Comparison of ENCODE assay signal across 15 mouse cellular contexts in genomic region chr3:89551880-89552279, GRCm38 (mm10). TPM values are rescaled to one million over a fixed set of nuclear protein-coding genes. Genes with fewer than 3 reads are reported as not detected.
DNase-seq lines count a peak whose midpoint lies in the region; ATAC-seq and TF ChIP-seq lines count a peak whose summit lies in the region.
"Had no signal": no experiment of that assay in that cellular context is flagged by ENCODE, and none has a peak within 500 bp of the region (broad histone marks: within the 10 kb centered on the region; RNA-seq: fewer than 3 reads in every experiment).

No protein-coding gene starts in this region.

- WGBS in forebrain, embryonic 15.5 days = 63% methylated on average over 2 of the region's 2 CpGs
- 91% methylated on average over 2 of the region's 2 CpGs for WGBS in forebrain, embryonic 10.5 days
- 83% methylated on average over 2 of the region's 2 CpGs for WGBS in midbrain, postnatal 0 days
- 91% methylated on average over 2 of the region's 2 CpGs for WGBS in midbrain, embryonic 11.5 days

- peak overlapping the region; percentile 53 for H3K27ac ChIP-seq in forebrain, embryonic 15.5 days (replicated peaks)
- H3K27ac ChIP-seq in forebrain, embryonic 10.5 days = no peak overlapping the region
- no peak overlapping the region for H3K27ac ChIP-seq in midbrain, postnatal 0 days (ENCODE audit: low read depth, low read length)
- no peak overlapping the region for H3K27ac ChIP-seq in midbrain, embryonic 11.5 days (ENCODE audit: low read depth, low read length)
- H3K27ac ChIP-seq: embryonic facial prominence, embryonic 12.5 days; kidney, embryonic 15.5 days; liver, embryonic 13.5 days had no signal

- no peak overlapping the region for H3K4me2 ChIP-seq in forebrain, embryonic 15.5 days (replicated peaks)
- H3K4me2 ChIP-seq in midbrain, postnatal 0 days (ENCODE audit: low read depth, low read length, poor library complexity, severe bottlenecking) = no peak overlapping the region
- no peak overlapping the region for H3K4me2 ChIP-seq in midbrain, embryonic 11.5 days
- H3K4me2 ChIP-seq: embryonic facial prominence, embryonic 12.5 days; kidney, embryonic 15.5 days; liver, embryonic 13.5 days had no signal

- TF ChIP-seq CTCF in midbrain, postnatal 0 days (IDR thresholded peaks at IDR 0.05) = no peak

- H3K9ac ChIP-seq in forebrain, embryonic 15.5 days (replicated peaks) = no peak overlapping the region
- no peak overlapping the region for H3K9ac ChIP-seq in midbrain, postnatal 0 days (replicated peaks; ENCODE audit: low read length, poor library complexity, severe bottlenecking)
- no peak overlapping the region for H3K9ac ChIP-seq in midbrain, embryonic 11.5 days (ENCODE audit: low read length)
- H3K9ac ChIP-seq: embryonic facial prominence, embryonic 12.5 days; kidney, embryonic 15.5 days; liver, embryonic 13.5 days had no signal

- no peak overlapping the region for H3K4me3 ChIP-seq in forebrain, embryonic 15.5 days
- no peak overlapping the region for H3K4me3 ChIP-seq in forebrain, embryonic 10.5 days
- H3K4me3 ChIP-seq in midbrain, postnatal 0 days (ENCODE audit: low read depth, low read length) = no peak overlapping the region
- no peak overlapping the region for H3K4me3 ChIP-seq in midbrain, embryonic 11.5 days (ENCODE audit: low read depth, low read length)
- H3K4me3 ChIP-seq: embryonic facial prominence, embryonic 12.5 days; kidney, embryonic 15.5 days; liver, embryonic 13.5 days had no signal

- H3K27me3 ChIP-seq in forebrain, embryonic 15.5 days = no peaks in the 10 kb centered on the region
- no peaks in the 10 kb centered on the region for H3K27me3 ChIP-seq in forebrain, embryonic 10.5 days (ENCODE audit: poor library complexity, severe bottlenecking)
- H3K27me3 ChIP-seq in midbrain, postnatal 0 days (ENCODE audit: insufficient read depth, low read length) = no peaks in the 10 kb centered on the region
- H3K27me3 ChIP-seq in midbrain, embryonic 11.5 days (ENCODE audit: control insufficient read depth, insufficient read depth, low read length) = no peaks in the 10 kb centered on the region
- H3K27me3 ChIP-seq: embryonic facial prominence, embryonic 12.5 days; kidney, embryonic 15.5 days had no signal

- DNase-seq in forebrain, embryonic 10.5 days (ENCODE audit: extremely low spot score, low spot score) = no peak
- peak; percentile 44 for DNase-seq in midbrain, postnatal 0 days (ENCODE audit: low spot score)
- no peak for DNase-seq in midbrain, embryonic 11.5 days (ENCODE audit: low spot score, missing footprints)
- peak; percentile 88 for DNase-seq in cerebellum, adult 8-10 months
- DNase-seq in heart, postnatal 4 days = no peak
- DNase-seq in embryo, embryonic 11 days = no peak
- DNase-seq: gastrocnemius, postnatal 25 days; layer of hippocampus, postnatal 36 days; liver, embryonic 13.5 days; midbrain, embryonic 14.5 days had no signal

- H3K4me1 ChIP-seq in forebrain, embryonic 15.5 days = peaks cover 13% of the 10 kb centered on the region
- H3K4me1 ChIP-seq in forebrain, embryonic 10.5 days = no peaks in the 10 kb centered on the region
- no peaks in the 10 kb centered on the region for H3K4me1 ChIP-seq in midbrain, postnatal 0 days (ENCODE audit: insufficient read depth, low read length)
- no peaks in the 10 kb centered on the region for H3K4me1 ChIP-seq in midbrain, embryonic 11.5 days (ENCODE audit: control insufficient read depth, insufficient read depth, low read length)
- H3K4me1 ChIP-seq: embryonic facial prominence, embryonic 12.5 days had no signal

- H3K9me3 ChIP-seq in forebrain, embryonic 15.5 days = no peaks in the 10 kb centered on the region; the same call in 1 of the 2 replicates
- H3K9me3 ChIP-seq in forebrain, embryonic 10.5 days = no peaks in the 10 kb centered on the region
- H3K9me3 ChIP-seq in midbrain, postnatal 0 days (ENCODE audit: low read length) = no peaks in the 10 kb centered on the region
- no peaks in the 10 kb centered on the region for H3K9me3 ChIP-seq in midbrain, embryonic 11.5 days (ENCODE audit: control insufficient read depth, low read length)
- H3K9me3 ChIP-seq: embryonic facial prominence, embryonic 12.5 days; liver, embryonic 13.5 days had no signal

- no peaks in the 10 kb centered on the region for H3K36me3 ChIP-seq in forebrain, embryonic 15.5 days
- no peaks in the 10 kb centered on the region for H3K36me3 ChIP-seq in forebrain, embryonic 10.5 days (replicated peaks)
- no peaks in the 10 kb centered on the region for H3K36me3 ChIP-seq in midbrain, postnatal 0 days (ENCODE audit: insufficient read depth, low read length)
- H3K36me3 ChIP-seq in midbrain, embryonic 11.5 days (ENCODE audit: control insufficient read depth, insufficient read depth, low read length) = no peaks in the 10 kb centered on the region
- H3K36me3 ChIP-seq: embryonic facial prominence, embryonic 12.5 days; kidney, embryonic 15.5 days; liver, embryonic 13.5 days had no signal

- ATAC-seq in forebrain, embryonic 15.5 days (replicated peaks) = no peak
- ATAC-seq in midbrain, postnatal 0 days (ENCODE audit: low FRiP score) = no peak
- ATAC-seq in midbrain, embryonic 11.5 days (ENCODE audit: low FRiP score) = no peak
- no peak for ATAC-seq in inflammation-experienced regulatory T-cells, adult 6 months

RNA-seq across cellular contexts. Expression of gene Kcnn3, which starts 31.9 kb away (rescaled TPM):
- 9.0 and 10.4 TPM in 2 replicates for polyA plus RNA-seq in forebrain, embryonic 15.5 days (2015; fragmentation: Nextera tagmentation; extraction: Ambion mirVana)
- 0.81 and 0.92 TPM in 2 replicates for polyA plus RNA-seq in forebrain, embryonic 10.5 days (2016; fragmentation: Nextera tagmentation; extraction: Ambion mirVana)
- total RNA-seq in midbrain, postnatal 0 days (2014; rRNA removed) = 21.4 and 23.3 TPM in 2 replicates
- polyA plus RNA-seq in midbrain, postnatal 0 days (2015; fragmentation: Nextera tagmentation; extraction: Ambion mirVana) = 5.9 and 7.3 TPM in 2 replicates
- polyA plus RNA-seq in midbrain, embryonic 11.5 days (2014; fragmentation: Nextera tagmentation; extraction: Ambion mirVana) = 1.3 and 1.4 TPM in 2 replicates
- 1 to 10 TPM; 4.3 to 4.8 TPM for total RNA-seq in heart, postnatal 4 days (2021)
- not detected for polyA plus RNA-seq in inflammation-experienced regulatory T-cells, adult 6 months (2017; shearing (Covaris generic))
- total RNA-seq: neutrophil, adult 5-6 weeks had no signal

Comparison
In these comparisons a context has a peak if more than half of its experiments do, and no peak if none do; other contexts are left out.
1. DNase-seq: peak in midbrain, postnatal 0 days (single experiment) and cerebellum, adult 8-10 months (single experiment); none in forebrain, embryonic 10.5 days (single experiment), midbrain, embryonic 11.5 days (single experiment), heart, postnatal 4 days (single experiment) and embryo, embryonic 11 days (single experiment).